Mouse (Mus musculus): Measurements from ENCODE around the gene Phactr2.
"Not testable (repeated sequence)": the region's sequence is repeated elsewhere in the genome, so short reads cannot be mapped to it uniquely, and the experiment has no call there.

Gene Phactr2

GRCm38 (mm10) chr10:13473833-13474567 is at the start of gene Phactr2:
Phactr2 (minus strand) TSS chr10:13474412.
- DNase-seq: peak; percentile 29

- no peak for DNase-seq
These were observed 47.6 kb upstream of the Phactr2 start for GRCm38 (mm10) chr10:13521857-13522256.

- no peak for DNase-seq
These were observed 28.2 kb upstream of the Phactr2 start for GRCm38 (mm10) chr10:13502371-13502770.

- DNase-seq: not testable (repeated sequence)
These were observed 27.3 kb upstream of the Phactr2 start for GRCm38 (mm10) chr10:13501533-13501932.

- peak; percentile 86 for DNase-seq
These were observed 26.8 kb upstream of the Phactr2 start for GRCm38 (mm10) chr10:13500938-13501496.

- no peak for DNase-seq
These were observed 26.3 kb upstream of the Phactr2 start for GRCm38 (mm10) chr10:13500473-13500872.

GRCm38 (mm10) chr10:13499331-13499730 is 25.1 kb upstream of the Phactr2 start, which contains the start of gene Fuca2:
Fuca2 (plus strand) TSS chr10:13499540.
- no peak for DNase-seq

GRCm38 (mm10) chr10:13496315-13496714 is 22.1 kb upstream of the Phactr2 start:
- no peak for DNase-seq

GRCm38 (mm10) chr10:13493978-13494686 is 19.9 kb upstream of the Phactr2 start:
- DNase-seq: no peak

- DNase-seq: no peak
These were observed 15.5 kb upstream of the Phactr2 start for GRCm38 (mm10) chr10:13489671-13490070.

GRCm38 (mm10) chr10:13485958-13486357 is 11.7 kb upstream of the Phactr2 start:
- DNase-seq: no peak

GRCm38 (mm10) chr10:13479341-13479740 is 5.1 kb upstream of the Phactr2 start:
- DNase-seq: no peak

GRCm38 (mm10) chr10:13475121-13475520 is 909 bp upstream of the Phactr2 start:
- no peak for DNase-seq

- DNase-seq: no peak
These were observed 350 bp upstream of the Phactr2 start for GRCm38 (mm10) chr10:13474568-13474955.

- peak; percentile 25 for DNase-seq
These were observed 852 bp downstream of the Phactr2 start for GRCm38 (mm10) chr10:13473287-13473832.

- DNase-seq: no peak
These were observed 4.0 kb downstream of the Phactr2 start for GRCm38 (mm10) chr10:13470236-13470635.

- not testable (repeated sequence) for DNase-seq
These were observed 6.1 kb downstream of the Phactr2 start for GRCm38 (mm10) chr10:13468025-13468529.

- DNase-seq: no peak
These were observed 7.3 kb downstream of the Phactr2 start for GRCm38 (mm10) chr10:13466925-13467324.

- DNase-seq: not testable (repeated sequence)
These were observed 9.9 kb downstream of the Phactr2 start for GRCm38 (mm10) chr10:13464295-13464694.

GRCm38 (mm10) chr10:13453200-13453990 is 20.8 kb downstream of the Phactr2 start:
- DNase-seq: no peak

- no peak for DNase-seq
These were observed 22.6 kb downstream of the Phactr2 start for GRCm38 (mm10) chr10:13451640-13452039.

GRCm38 (mm10) chr10:13448283-13449045 is 25.7 kb downstream of the Phactr2 start:
- no peak for DNase-seq
